In genomic region chr14:61138727-61139067, GRCm38 (mm10) we compare ENCODE assay signal across 8 mouse cellular contexts. TPM values are rescaled to one million over a fixed set of nuclear protein-coding genes. Genes with fewer than 3 reads are reported as not detected.
DNase-seq lines count a peak whose midpoint lies in the region; ATAC-seq and TF ChIP-seq lines count a peak whose summit lies in the region.

No protein-coding gene starts in this region.

- 20% methylated on average over 8 of the region's 8 CpGs for WGBS in cerebellum, adult 2 months
- 19% methylated on average over 8 of the region's 8 CpGs for WGBS in neural tube, embryonic 11.5 days
- 24% methylated on average over 8 of the region's 8 CpGs for WGBS in liver, embryonic 12.5 days (ENCODE audit: insufficient replicate concordance)
- WGBS in stomach, postnatal 0 days: 21% methylated on average over 8 of the region's 8 CpGs

- H3K27ac ChIP-seq in cerebellum, adult 2 months (ENCODE audit: insufficient read depth, low read length): no peak overlapping the region
- H3K27ac ChIP-seq in neural tube, embryonic 11.5 days (ENCODE audit: low read depth, low read length): no peak overlapping the region
- no peak overlapping the region for H3K27ac ChIP-seq in liver, embryonic 12.5 days
- no peak overlapping the region for H3K27ac ChIP-seq in stomach, postnatal 0 days (replicated peaks)

- H3K27me3 ChIP-seq in cerebellum, adult 2 months (ENCODE audit: control insufficient read depth, insufficient read depth, low read length): no peaks in the 10 kb centered on the region
- peaks cover 4% of the 10 kb centered on the region; the same call in 1 of the 2 replicates for H3K27me3 ChIP-seq in neural tube, embryonic 11.5 days (ENCODE audit: control insufficient read depth, insufficient read depth, low read length)
- H3K27me3 ChIP-seq in liver, embryonic 12.5 days (replicated peaks): peaks cover 30% of the 10 kb centered on the region
- no peaks in the 10 kb centered on the region for H3K27me3 ChIP-seq in stomach, postnatal 0 days (ENCODE audit: control insufficient read depth, insufficient read depth, low read length)

- no peak for TF ChIP-seq POLR2A in cerebellum, adult 2 months (IDR thresholded peaks at IDR 0.05; ENCODE audit: borderline replicate concordance, insufficient read depth, low read length)

- H3K4me1 ChIP-seq in cerebellum, adult 2 months (ENCODE audit: control insufficient read depth, insufficient read depth, low read length): no peaks in the 10 kb centered on the region; the same call in 1 of the 2 replicates
- H3K4me1 ChIP-seq in neural tube, embryonic 11.5 days (ENCODE audit: control insufficient read depth, insufficient read depth, low read length): no peaks in the 10 kb centered on the region
- H3K4me1 ChIP-seq in liver, embryonic 12.5 days: no peaks in the 10 kb centered on the region
- H3K4me1 ChIP-seq in stomach, postnatal 0 days (replicated peaks; ENCODE audit: control insufficient read depth, insufficient read depth): no peaks in the 10 kb centered on the region

- no peaks in the 10 kb centered on the region for H3K9me3 ChIP-seq in neural tube, embryonic 11.5 days (ENCODE audit: control insufficient read depth, low read length)
- H3K9me3 ChIP-seq in liver, embryonic 12.5 days (replicated peaks): no peaks in the 10 kb centered on the region
- no peaks in the 10 kb centered on the region for H3K9me3 ChIP-seq in stomach, postnatal 0 days (ENCODE audit: control insufficient read depth, low read length)

- no peak for TF ChIP-seq CTCF in cerebellum, adult 2 months (IDR thresholded peaks at IDR 0.05; ENCODE audit: borderline replicate concordance, insufficient read depth, low read depth, low read length)
- no peak for TF ChIP-seq CTCF in stomach, postnatal 0 days (IDR thresholded peaks at IDR 0.05; ENCODE audit: low read depth)

- H3K9ac ChIP-seq in neural tube, embryonic 11.5 days (ENCODE audit: low read length): peak overlapping the region; percentile 69
- H3K9ac ChIP-seq in liver, embryonic 12.5 days: no peak overlapping the region
- H3K9ac ChIP-seq in stomach, postnatal 0 days (ENCODE audit: low read length): peak overlapping the region; percentile 47

- no peak for DNase-seq in cerebellum, adult 2 months
- DNase-seq in cerebellum, adult 18-20 months: no peak
- no peak for DNase-seq in neural tube, embryonic 11.5 days (ENCODE audit: low spot score)
- no peak for DNase-seq in neural tube, embryonic 10.5 days (ENCODE audit: extremely low spot score, low spot score)
- DNase-seq in stomach, postnatal 0 days (ENCODE audit: low spot score): no peak
- no peak for DNase-seq in gastrocnemius, postnatal 4 days (ENCODE audit: low spot score in 2 of 2)
- no peak for DNase-seq in thymus, postnatal 4 days

- H3K36me3 ChIP-seq in neural tube, embryonic 11.5 days (ENCODE audit: control insufficient read depth, insufficient read depth, low read length): no peaks in the 10 kb centered on the region
- no peaks in the 10 kb centered on the region for H3K36me3 ChIP-seq in liver, embryonic 12.5 days
- H3K36me3 ChIP-seq in stomach, postnatal 0 days (ENCODE audit: control insufficient read depth, insufficient read depth, low read length): no peaks in the 10 kb centered on the region

- H3K4me2 ChIP-seq in neural tube, embryonic 11.5 days (ENCODE audit: low read depth): peak overlapping the region; percentile 69
- peak overlapping the region; percentile 43 for H3K4me2 ChIP-seq in liver, embryonic 12.5 days
- H3K4me2 ChIP-seq in stomach, postnatal 0 days (replicated peaks; ENCODE audit: low read depth): peak overlapping the region; percentile 58

- no peak for TF ChIP-seq EP300 in stomach, postnatal 0 days (optimal IDR thresholded peaks at IDR 0.05)

- ATAC-seq in neural tube, embryonic 11.5 days (ENCODE audit: insufficient read depth, low FRiP score, low TSS enrichment): no peak
- ATAC-seq in liver, embryonic 12.5 days: no peak
- ATAC-seq in stomach, postnatal 0 days (ENCODE audit: low FRiP score, low TSS enrichment): no peak

- H3K4me3 ChIP-seq in cerebellum, adult 2 months (replicated peaks; ENCODE audit: insufficient read depth, low read depth, low read length): peak overlapping the region; percentile 68
- peak overlapping the region; percentile 43 for H3K4me3 ChIP-seq in neural tube, embryonic 11.5 days (ENCODE audit: low read depth, low read length)
- H3K4me3 ChIP-seq in liver, embryonic 12.5 days: peak overlapping the region; percentile 24; the same call in 1 of the 2 replicates
- H3K4me3 ChIP-seq in stomach, postnatal 0 days (ENCODE audit: low read depth, low read length): peak overlapping the region; percentile 40

RNA-seq across cellular contexts. Expression of gene Sacs, which starts 0.4 kb away (rescaled TPM):
- 18.4 and 18.6 TPM in 2 replicates for polyA plus RNA-seq in cerebellum, adult 2 months (2012; rRNA removed)
- 5.3 and 6.2 TPM in 2 replicates for polyA plus RNA-seq in neural tube, embryonic 11.5 days (2014; fragmentation: Nextera tagmentation; extraction: Ambion mirVana)
- 2.4 and 3.0 TPM in 2 replicates for polyA plus RNA-seq in liver, embryonic 12.5 days (2016; fragmentation: Nextera tagmentation; extraction: Ambion mirVana)
- polyA plus RNA-seq in stomach, postnatal 0 days (2015; fragmentation: Nextera tagmentation; extraction: Ambion mirVana): 0.65 and 0.95 TPM in 2 replicates
- total RNA-seq in gastrocnemius, postnatal 4 days (2021): 10 to 100 TPM; 36.6 to 41.3 TPM
